9 mouse cellular contexts compared by ENCODE assay signal in the genomic region with DNA sequence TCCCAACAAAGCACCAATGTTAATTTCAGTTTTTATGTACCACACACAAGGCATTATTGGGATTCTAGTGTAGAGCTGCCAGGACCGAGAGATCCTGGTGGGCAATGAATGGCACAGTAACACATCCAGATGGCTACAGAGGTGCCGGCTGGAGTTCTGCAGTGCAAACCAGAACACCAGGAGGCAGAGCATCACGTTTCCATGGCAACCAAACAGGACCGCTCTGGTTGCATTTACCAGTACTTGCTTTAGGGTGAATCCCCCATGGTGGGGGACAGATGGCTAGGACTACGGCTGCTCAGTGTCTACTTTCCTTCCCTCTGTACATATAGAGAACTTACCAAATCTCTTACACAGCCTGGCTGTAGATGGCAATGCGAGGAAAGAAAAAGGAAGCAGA. TPM values are rescaled to one million over a fixed set of nuclear protein-coding genes. Genes with fewer than 3 reads are reported as not detected.
A peak's percentile ranks its signal among the peaks of the same experiment; 100 is the strongest.
DNase-seq lines count a peak whose midpoint lies in the region; ATAC-seq and TF ChIP-seq lines count a peak whose summit lies in the region.
"Had no signal": no experiment of that assay in that cellular context is flagged by ENCODE, and none has a peak within 500 bp of the region (broad histone marks: within the 10 kb centered on the region; RNA-seq: fewer than 3 reads in every experiment).

No protein-coding gene starts in this region.

- H3K27ac ChIP-seq in midbrain, postnatal 0 days (ENCODE audit: low read depth, low read length), result peak overlapping the region; percentile 73

- WGBS in midbrain, postnatal 0 days, result 10% methylated on average over 6 of the region's 6 CpGs

- peaks cover 44% of the 10 kb centered on the region for H3K36me3 ChIP-seq in midbrain, postnatal 0 days (ENCODE audit: insufficient read depth, low read length)

- H3K9ac ChIP-seq in midbrain, postnatal 0 days (replicated peaks; ENCODE audit: low read length, poor library complexity, severe bottlenecking), result 0 out of 2 replicates have a peak overlapping the region, but pooled peaks have one; percentile 14

- H3K4me1 ChIP-seq in midbrain, postnatal 0 days (ENCODE audit: insufficient read depth, low read length), result peaks cover 12% of the 10 kb centered on the region

- ATAC-seq in midbrain, postnatal 0 days (ENCODE audit: low FRiP score), result peak; percentile 85

- H3K9me3 ChIP-seq in midbrain, postnatal 0 days (ENCODE audit: low read length), result no peaks in the 10 kb centered on the region

- DNase-seq in embryo, embryonic 10 days (ENCODE audit: low spot score), result peak; percentile 85
- DNase-seq in embryo, embryonic 9.5 days (ENCODE audit: extremely low spot score), result no peak
- DNase-seq in embryo, embryonic 11 days, result peak; percentile 81
- DNase-seq in layer of hippocampus, adult 11-12 months (ENCODE audit: low spot score), result peak; percentile 58
- peak; percentile 92 for DNase-seq in midbrain, postnatal 0 days (ENCODE audit: low spot score)
- no peak for DNase-seq in adrenal gland, postnatal 36 days
- DNase-seq in kidney, adult 11 months, result no peak
- DNase-seq in natural killer cell, adult 2 months (ENCODE audit: low spot score in 2 of 2), result no peak
- DNase-seq: kidney, postnatal 36 days had no signal

- H3K4me3 ChIP-seq in midbrain, postnatal 0 days (ENCODE audit: low read depth, low read length), result no peak overlapping the region

- no peaks in the 10 kb centered on the region for H3K27me3 ChIP-seq in midbrain, postnatal 0 days (ENCODE audit: insufficient read depth, low read length)

- no peak overlapping the region for H3K4me2 ChIP-seq in midbrain, postnatal 0 days (ENCODE audit: low read depth, low read length, poor library complexity, severe bottlenecking)

- TF ChIP-seq CTCF in midbrain, postnatal 0 days (IDR thresholded peaks at IDR 0.05), result peak; percentile 63

RNA-seq across cellular contexts. Expression of gene Gnpnat1, which starts 57.7 kb away (rescaled TPM):
- total RNA-seq in midbrain, postnatal 0 days (2014; rRNA removed), result 17.6 and 26.2 TPM in 2 replicates
- 19.1 and 23.5 TPM in 2 replicates for polyA plus RNA-seq in midbrain, postnatal 0 days (2015; fragmentation: Nextera tagmentation; extraction: Ambion mirVana)
- total RNA-seq in adrenal gland, postnatal 36 days (2021), result 10 to 100 TPM; 31.1 to 35.8 TPM

Comparison
In these comparisons a context has a peak if more than half of its experiments do, and no peak if none do; other contexts are left out.
1. DNase-seq: peak in embryo, embryonic 10 days (single experiment), embryo, embryonic 11 days (single experiment), layer of hippocampus, adult 11-12 months (single experiment) and midbrain, postnatal 0 days (single experiment); none in embryo, embryonic 9.5 days (single experiment), adrenal gland, postnatal 36 days (0 of 2), kidney, adult 11 months (single experiment) and natural killer cell, adult 2 months (0 of 2).